Mouse (Mus musculus) neural tube, embryonic 15.5 days (tissue): Measurements from ENCODE around the gene Dnajc10. TPM values are rescaled to one million over a fixed set of nuclear protein-coding genes. Genes with fewer than 3 reads are reported as not detected.

Experiments
- ATAC-seq: fragments of 200-750 bp; cut with Nextera tagmentation; 2 replicates; pipeline ENCODE4 v1.8.0; 2017; ENCODE audit warnings: mild to moderate bottlenecking, moderate TSS enrichment, moderate library complexity; ENCODE audit not compliant: low FRiP score
- H3K27ac ChIP-seq: fragments of 300-500 bp; sonication (generic); replicated peaks from 2 replicates; pipeline ENCODE4 v1.5.1; 2015; ENCODE audit warnings: mild to moderate bottlenecking, inconsistent platforms
- H3K27me3 ChIP-seq: fragments of 300-500 bp; sonication (generic); replicated peaks from 2 replicates; pipeline ENCODE4 v1.6.1; 2015; ENCODE audit warnings: inconsistent platforms
- H3K36me3 ChIP-seq: fragments of 300-500 bp; sonication (generic); 2 replicates; pipeline ENCODE4 v1.6.1; 2015; ENCODE audit warnings: inconsistent platforms
- H3K4me1 ChIP-seq: fragments of 300-500 bp; sonication (generic); 2 replicates; pipeline ENCODE4 v1.6.1; 2015; ENCODE audit warnings: inconsistent platforms
- H3K4me2 ChIP-seq: fragments of 300-500 bp; sonication (generic); 2 replicates; pipeline ENCODE4 v1.6.1; 2015; ENCODE audit warnings: inconsistent platforms, mild to moderate bottlenecking, moderate library complexity
- H3K4me3 ChIP-seq: fragments of 300-500 bp; sonication (generic); replicated peaks from 2 replicates; pipeline ENCODE4 v1.5.1; 2015; ENCODE audit warnings: mild to moderate bottlenecking, inconsistent platforms
- H3K9ac ChIP-seq: fragments of 300-500 bp; sonication (generic); replicated peaks from 2 replicates; pipeline ENCODE4 v1.6.1; 2015; ENCODE audit warnings: mild to moderate bottlenecking, inconsistent platforms
- H3K9me3 ChIP-seq: fragments of 300-500 bp; sonication (generic); replicated peaks from 2 replicates; pipeline ENCODE4 v1.6.1; 2016; ENCODE audit warnings: inconsistent platforms
- WGBS: fragments of 180-500 bp; shearing (Covaris S2); methylation state at CpG from one replicate; pipeline ENCODE4 v1.1.7; 2015; ENCODE audit warnings: mixed read lengths; 5-methylcytosine and 5-hydroxymethylcytosine counted together
- polyA plus RNA-seq: library from polyadenylated mRNA; unstranded; fragments of >200 nt; fragmentation: Nextera tagmentation; extraction: Ambion mirVana; gene quantifications from 2 replicates; pipeline ENCODE4 v1.2.1, GENCODE M21; 2015

Dnajc10 gene
- 60.1 and 61.2 TPM in 2 replicates for polyA plus RNA-seq

DNA sequence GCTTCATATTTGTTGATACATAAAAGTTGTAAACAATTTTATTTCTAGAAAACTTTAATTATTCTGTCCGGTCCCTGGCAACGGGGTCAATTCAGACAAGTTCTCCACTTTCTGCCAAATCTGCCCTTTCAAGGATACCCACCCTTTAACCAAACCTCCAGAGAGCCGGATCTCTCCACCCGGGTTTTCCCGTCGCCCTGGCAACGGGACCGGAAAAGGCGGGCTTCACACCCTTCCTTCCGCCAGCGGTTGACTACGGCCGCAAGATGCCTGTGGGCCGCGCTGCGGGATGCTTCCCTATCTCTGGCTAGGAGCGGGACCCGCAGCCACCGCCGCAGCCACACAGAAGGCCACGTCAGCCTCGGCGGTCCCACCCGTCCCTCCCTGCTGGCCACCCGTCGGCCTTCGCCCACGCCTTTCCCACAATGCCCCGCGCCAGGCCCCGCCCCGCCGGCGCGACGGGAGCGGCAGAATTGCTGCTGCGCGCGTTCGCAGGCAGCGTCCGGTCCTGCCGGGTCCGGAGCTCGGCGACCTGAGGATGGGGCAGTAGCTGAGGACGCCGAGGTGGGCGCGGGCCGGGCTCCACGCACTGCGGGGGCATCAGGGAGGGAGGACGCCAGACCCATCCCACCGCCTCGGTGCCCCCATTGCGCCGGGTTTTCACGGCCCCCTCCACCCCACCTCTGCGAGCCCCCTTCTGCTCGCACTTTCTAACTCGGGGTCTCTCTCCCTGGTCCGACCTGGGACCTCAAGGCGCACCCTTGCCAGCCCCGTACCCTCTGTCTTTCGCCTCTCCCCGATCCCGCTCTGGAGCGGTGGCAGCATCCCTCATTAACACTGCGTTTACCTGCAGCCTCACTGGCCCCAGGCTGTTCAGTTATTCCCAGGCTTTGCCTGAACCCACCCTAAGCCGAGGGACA is at the start of gene Dnajc10:
Gene Dnajc10 (plus strand): TSS at position 225 of the 920 bp plus-strand sequence.
- H3K4me2 ChIP-seq: peak within 1 kb of the TSS; percentile 66
- ATAC-seq: peak; percentile 98
- WGBS: under 1% methylated on average over 60 of the region's 72 CpGs

DNA sequence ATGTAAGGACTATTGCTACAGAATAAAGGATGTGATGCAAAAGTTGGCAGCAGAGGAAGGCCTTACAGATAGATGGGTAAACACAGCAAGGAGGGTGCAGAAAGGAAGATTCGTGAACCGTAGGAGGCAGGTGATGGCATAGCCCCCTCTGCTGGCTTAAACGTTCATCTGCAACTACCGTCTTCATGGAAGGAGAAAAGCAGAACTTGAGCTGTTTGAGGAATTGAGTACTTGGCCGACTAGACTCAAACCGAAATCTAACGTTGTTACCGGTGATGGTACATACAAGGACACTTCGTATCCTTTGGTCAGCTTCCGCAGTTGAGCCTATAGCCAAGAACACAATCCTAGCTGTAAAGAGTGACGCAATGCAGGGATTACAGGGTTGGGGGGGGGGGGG is 48.4 kb upstream of the Dnajc10 start:
- no peaks in the 10 kb centered on the region for H3K9me3 ChIP-seq
- H3K9ac ChIP-seq: no peak overlapping the region
- no peak overlapping the region for H3K27ac ChIP-seq
- 22% methylated on average over 11 of the region's 11 CpGs for WGBS
- no peaks in the 10 kb centered on the region for H3K27me3 ChIP-seq
- no peaks in the 10 kb centered on the region for H3K36me3 ChIP-seq
- no peak overlapping the region for H3K4me3 ChIP-seq
- ATAC-seq: peak; percentile 41; the same call in 1 of the 2 replicates
- H3K4me2 ChIP-seq: peak overlapping the region; percentile 25
- no peaks in the 10 kb centered on the region for H3K4me1 ChIP-seq

More for the DNA sequence above, at the start of gene Dnajc10:
- Histone ChIP-seq H3K27me3 (no peaks in the 10 kb centered on the region), H3K4me1 (peaks cover 17% of the 10 kb centered on the region), H3K36me3 (peaks cover 5% of the 10 kb centered on the region; the same call in 1 of the 2 replicates), H3K9ac (peak within 1 kb of the TSS; percentile 89), H3K27ac (peak within 1 kb of the TSS; percentile 96), H3K4me3 (peak within 1 kb of the TSS; percentile 82), H3K9me3 (no peaks in the 10 kb centered on the region)

GRCm38 (mm10) chr2:80268053-80268452 is 47.2 kb upstream of the Dnajc10 start:
- H3K4me3 ChIP-seq: no peak overlapping the region
- no peaks in the 10 kb centered on the region for H3K36me3 ChIP-seq
- no peak overlapping the region for H3K4me2 ChIP-seq
- H3K27ac ChIP-seq: no peak overlapping the region
- ATAC-seq: no peak
- H3K9me3 ChIP-seq: no peaks in the 10 kb centered on the region
- no peaks in the 10 kb centered on the region for H3K27me3 ChIP-seq
- no peaks in the 10 kb centered on the region for H3K4me1 ChIP-seq
- 42% methylated on average over 4 of the region's 4 CpGs for WGBS
- no peak overlapping the region for H3K9ac ChIP-seq

- H3K4me2 ChIP-seq: no peak overlapping the region
- no peak overlapping the region for H3K27ac ChIP-seq
- 75% methylated on average over 1 of the region's 1 CpGs for WGBS
- H3K9me3 ChIP-seq: no peaks in the 10 kb centered on the region
- ATAC-seq: no peak
- H3K36me3 ChIP-seq: no peaks in the 10 kb centered on the region
- H3K4me1 ChIP-seq: no peaks in the 10 kb centered on the region
- no peak overlapping the region for H3K4me3 ChIP-seq
- no peak overlapping the region for H3K9ac ChIP-seq
- no peaks in the 10 kb centered on the region for H3K27me3 ChIP-seq
Measured at GRCm38 (mm10) chr2:80271431-80271830, 43.8 kb upstream of the Dnajc10 start.

DNA sequence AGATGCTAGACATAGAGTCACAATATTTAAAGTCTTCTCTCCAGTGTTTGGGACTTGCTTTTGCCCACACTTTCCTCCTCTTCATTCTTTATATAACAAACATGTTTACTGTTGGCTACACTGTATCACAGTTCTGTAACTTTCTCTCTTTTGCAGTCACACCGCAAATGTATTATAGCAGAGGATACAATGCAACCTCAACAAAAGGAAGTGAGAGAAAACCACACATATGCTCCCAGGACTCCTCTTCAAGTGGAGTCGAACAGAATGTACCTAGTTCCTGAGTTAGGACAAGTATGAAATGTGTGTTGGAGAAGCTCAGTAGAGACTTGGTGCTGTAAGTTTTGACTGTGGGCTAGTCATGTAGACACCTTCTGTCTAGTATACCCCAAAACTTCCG is 42.2 kb upstream of the Dnajc10 start:
- Histone ChIP-seq H3K4me1 (no peaks in the 10 kb centered on the region), H3K9me3 (no peaks in the 10 kb centered on the region), H3K9ac (no peak overlapping the region), H3K4me2 (no peak overlapping the region), H3K4me3 (no peak overlapping the region), H3K36me3 (no peaks in the 10 kb centered on the region), H3K27ac (no peak overlapping the region), H3K27me3 (no peaks in the 10 kb centered on the region)
- WGBS: 95% methylated on average over 3 of the region's 3 CpGs
- ATAC-seq: no peak

DNA sequence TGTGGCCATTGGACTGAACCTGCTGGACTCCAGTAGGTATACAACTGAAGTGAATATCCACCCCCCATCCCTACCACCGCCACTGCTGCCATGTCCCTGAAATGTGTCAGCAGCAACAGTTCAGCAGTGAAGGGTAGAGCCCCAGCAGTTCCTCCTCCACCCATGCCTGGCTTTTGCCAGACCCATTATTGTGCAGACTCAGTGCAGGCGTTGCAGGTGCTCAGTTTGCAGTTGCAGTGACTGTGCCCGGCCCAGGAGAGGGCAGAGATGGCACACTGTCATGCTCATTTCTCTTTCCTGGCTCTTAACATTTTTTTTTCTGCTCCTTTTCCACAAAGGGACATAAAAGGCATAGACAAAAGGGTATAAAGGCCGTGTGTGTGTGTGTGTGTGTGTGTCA is 41.5 kb upstream of the Dnajc10 start:
- no peak for ATAC-seq
- Histone ChIP-seq H3K4me3 (no peak overlapping the region), H3K9ac (no peak overlapping the region), H3K27ac (no peak overlapping the region), H3K4me2 (no peak overlapping the region), H3K27me3 (no peaks in the 10 kb centered on the region), H3K4me1 (no peaks in the 10 kb centered on the region), H3K36me3 (no peaks in the 10 kb centered on the region), H3K9me3 (no peaks in the 10 kb centered on the region)
- 74% methylated on average over 4 of the region's 4 CpGs for WGBS

DNA sequence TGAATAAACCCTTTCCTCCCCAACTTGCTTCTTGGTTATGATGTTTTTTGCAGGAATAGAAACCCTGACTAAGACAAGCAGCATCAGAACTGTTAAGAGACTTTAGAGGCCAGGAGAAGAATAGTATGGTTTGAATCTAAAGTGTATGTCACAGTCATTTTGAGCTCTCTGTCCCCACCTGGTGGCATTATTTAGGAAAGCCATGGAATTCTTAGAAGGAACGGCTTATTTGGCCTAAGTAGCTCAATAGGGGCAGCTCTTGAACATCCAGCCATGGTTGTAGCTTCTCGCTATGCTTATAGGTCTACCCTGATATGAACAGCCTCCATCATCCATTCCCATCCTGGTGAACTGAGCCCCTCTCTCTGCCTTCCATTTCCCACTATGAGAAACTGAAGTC is 40.1 kb upstream of the Dnajc10 start:
- Histone ChIP-seq H3K27ac (no peak overlapping the region), H3K9ac (no peak overlapping the region), H3K4me2 (no peak overlapping the region), H3K27me3 (no peaks in the 10 kb centered on the region), H3K9me3 (no peaks in the 10 kb centered on the region), H3K4me3 (no peak overlapping the region), H3K36me3 (no peaks in the 10 kb centered on the region), H3K4me1 (no peaks in the 10 kb centered on the region)
- WGBS: 55% methylated on average over 2 of the region's 2 CpGs
- no peak for ATAC-seq

DNA sequence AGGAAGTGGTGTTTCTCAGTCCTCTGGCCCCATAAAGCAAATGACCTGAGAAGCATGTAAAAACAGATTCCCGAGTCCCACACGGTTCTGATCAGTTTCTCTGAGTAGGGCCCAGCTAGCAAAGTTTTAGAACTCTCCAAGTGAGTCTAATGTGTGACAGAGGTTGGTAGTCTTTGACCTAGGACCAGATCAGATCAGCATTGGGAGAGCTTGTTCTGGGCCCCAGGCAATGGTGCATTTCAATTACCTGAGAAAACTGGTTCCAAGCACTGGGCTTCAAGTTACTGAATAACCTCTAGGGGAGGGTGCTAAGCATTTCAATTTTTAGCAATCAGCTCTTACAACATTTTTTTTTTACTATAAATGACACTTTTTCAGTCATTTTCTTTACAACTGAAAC is 33.1 kb upstream of the Dnajc10 start:
- H3K4me2 ChIP-seq: no peak overlapping the region

DNA sequence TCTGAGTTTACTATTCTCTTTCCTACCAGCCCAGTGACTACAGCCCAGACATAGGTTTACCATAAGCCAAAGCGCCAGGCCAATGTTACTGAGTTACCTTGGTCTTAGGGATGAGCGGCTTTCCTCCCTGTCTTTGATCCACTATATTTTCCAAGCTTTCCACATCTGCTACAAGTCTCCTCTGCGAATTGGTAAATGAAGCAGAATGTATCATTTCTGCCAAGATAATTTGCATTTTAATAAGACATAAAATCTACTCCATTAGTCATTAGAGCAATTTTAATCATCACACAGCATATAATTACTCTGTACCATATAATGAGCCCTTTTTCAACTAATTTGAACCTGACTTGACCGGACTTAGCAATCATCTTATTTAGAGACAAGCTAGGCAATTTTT is 28.9 kb upstream of the Dnajc10 start:
- no peak for ATAC-seq
- Histone ChIP-seq H3K4me2 (no peak overlapping the region), H3K9me3 (no peaks in the 10 kb centered on the region), H3K4me1 (no peaks in the 10 kb centered on the region), H3K4me3 (no peak overlapping the region), H3K27me3 (no peaks in the 10 kb centered on the region), H3K9ac (no peak overlapping the region), H3K27ac (no peak overlapping the region), H3K36me3 (no peaks in the 10 kb centered on the region)
- 59% methylated on average over 4 of the region's 4 CpGs for WGBS

More for the DNA sequence above, 33.1 kb upstream of the Dnajc10 start:
- no peaks in the 10 kb centered on the region for H3K36me3 ChIP-seq
- H3K9ac ChIP-seq: no peak overlapping the region
- 78% methylated on average over 2 of the region's 2 CpGs for WGBS
- no peak overlapping the region for H3K27ac ChIP-seq
- ATAC-seq: no peak
- no peaks in the 10 kb centered on the region for H3K27me3 ChIP-seq
- H3K4me1 ChIP-seq: no peaks in the 10 kb centered on the region
- H3K4me3 ChIP-seq: no peak overlapping the region
- no peaks in the 10 kb centered on the region for H3K9me3 ChIP-seq

GRCm38 (mm10) chr2:80292172-80292571 is 23.1 kb upstream of the Dnajc10 start, which contains the start of gene Prdx6b:
Gene Prdx6b, plus strand, starts transcription at chr2:80292472.
- no peak within 1 kb of the TSS for H3K9ac ChIP-seq
- 88% methylated on average over 8 of the region's 8 CpGs for WGBS
- H3K9me3 ChIP-seq: no peaks in the 10 kb centered on the region
- H3K4me2 ChIP-seq: no peak within 1 kb of the TSS
- H3K4me1 ChIP-seq: no peaks in the 10 kb centered on the region
- H3K36me3 ChIP-seq: no peaks in the 10 kb centered on the region
- no peak within 1 kb of the TSS for H3K27ac ChIP-seq
- H3K4me3 ChIP-seq: no peak within 1 kb of the TSS
- H3K27me3 ChIP-seq: no peaks in the 10 kb centered on the region
- ATAC-seq: no peak

- Histone ChIP-seq H3K4me2 (no peak overlapping the region), H3K27me3 (no peaks in the 10 kb centered on the region), H3K27ac (no peak overlapping the region), H3K36me3 (no peaks in the 10 kb centered on the region), H3K9me3 (no peaks in the 10 kb centered on the region), H3K4me1 (no peaks in the 10 kb centered on the region), H3K4me3 (no peak overlapping the region), H3K9ac (no peak overlapping the region)
- WGBS: 78% methylated on average over 3 of the region's 3 CpGs
- ATAC-seq: no peak
Measured at GRCm38 (mm10) chr2:80298334-80298733, 16.9 kb upstream of the Dnajc10 start.

DNA sequence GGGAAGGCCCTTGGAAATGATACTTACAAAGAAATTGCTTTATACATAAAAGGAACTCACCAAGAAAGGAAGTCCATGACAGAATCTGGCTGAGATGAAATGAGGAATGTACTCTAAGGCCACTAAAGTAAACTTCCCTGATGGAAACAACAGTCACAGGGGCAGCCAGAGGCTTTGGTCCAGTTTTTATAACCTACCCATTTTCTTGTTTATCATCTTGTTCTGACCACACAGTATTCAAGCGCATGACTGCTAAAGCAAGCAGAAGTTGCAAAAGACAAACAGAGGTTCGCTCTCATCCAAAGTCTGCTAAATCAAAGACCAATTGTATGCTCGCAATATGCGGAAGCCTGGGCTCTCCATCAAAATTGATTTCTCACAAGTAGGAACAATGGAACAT is 14.5 kb upstream of the Dnajc10 start:
- Histone ChIP-seq H3K4me1 (no peaks in the 10 kb centered on the region), H3K4me2 (no peak overlapping the region), H3K27me3 (no peaks in the 10 kb centered on the region), H3K27ac (no peak overlapping the region), H3K4me3 (no peak overlapping the region), H3K36me3 (no peaks in the 10 kb centered on the region), H3K9me3 (no peaks in the 10 kb centered on the region), H3K9ac (no peak overlapping the region)
- no peak for ATAC-seq
- WGBS: 87% methylated on average over 4 of the region's 4 CpGs
